Comparison of ENCODE assay signal across 13 mouse cellular contexts in the genomic region with DNA sequence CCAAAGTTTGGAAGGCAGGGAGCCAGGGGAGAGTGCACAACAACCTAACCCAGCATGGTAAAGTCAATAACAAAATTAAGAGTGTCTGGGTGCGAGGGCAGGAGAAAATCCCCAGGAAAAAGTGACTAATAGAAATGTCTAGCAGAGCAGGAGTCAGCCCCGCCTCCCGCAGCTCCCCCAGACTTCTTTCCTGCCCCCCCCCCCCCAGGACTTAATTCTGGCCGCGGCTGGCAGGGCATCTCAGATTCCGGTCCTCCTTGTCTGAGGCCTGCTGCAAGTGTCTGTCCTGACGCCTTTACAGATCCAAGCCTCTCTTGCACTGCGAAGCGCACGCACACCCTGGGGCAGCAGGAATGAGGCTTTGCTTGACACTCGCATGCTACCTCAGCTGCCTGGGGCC.
DNase-seq lines count a peak whose midpoint lies in the region; ATAC-seq and TF ChIP-seq lines count a peak whose summit lies in the region.
"Had no signal": no experiment of that assay in that cellular context is flagged by ENCODE, and none has a peak within 500 bp of the region (broad histone marks: within the 10 kb centered on the region; RNA-seq: fewer than 3 reads in every experiment).

No protein-coding gene starts in this region.

- ATAC-seq in hindbrain, postnatal 0 days, result no peak
- ATAC-seq in embryonic facial prominence, embryonic 14.5 days (ENCODE audit: low read depth), result no peak
- no peak for ATAC-seq in megakaryocyte progenitor cell, adult 5-6 weeks (replicated peaks; ENCODE audit: poor library complexity)
- no peak for ATAC-seq in hindbrain, embryonic 12.5 days (ENCODE audit: low FRiP score)
- ATAC-seq: intestine, embryonic 15.5 days; liver, embryonic 12.5 days had no signal

- H3K27ac ChIP-seq in hindbrain, embryonic 10.5 days, result no peak overlapping the region
- H3K27ac ChIP-seq in hindbrain, postnatal 0 days, result no peak overlapping the region
- H3K27ac ChIP-seq in embryonic facial prominence, embryonic 14.5 days (replicated peaks; ENCODE audit: low read depth, low read length), result peak overlapping the region; percentile 46
- H3K27ac ChIP-seq in hindbrain, embryonic 12.5 days, result no peak overlapping the region
- H3K27ac ChIP-seq: intestine, embryonic 15.5 days; liver, embryonic 12.5 days had no signal

- H3K4me3 ChIP-seq in hindbrain, embryonic 10.5 days, result no peak overlapping the region
- no peak overlapping the region for H3K4me3 ChIP-seq in hindbrain, postnatal 0 days (ENCODE audit: low read length)
- no peak overlapping the region for H3K4me3 ChIP-seq in embryonic facial prominence, embryonic 14.5 days (ENCODE audit: low read depth, low read length)
- H3K4me3 ChIP-seq in hindbrain, embryonic 12.5 days, result no peak overlapping the region
- H3K4me3 ChIP-seq: intestine, embryonic 15.5 days; liver, embryonic 12.5 days had no signal

- H3K9me3 ChIP-seq in hindbrain, embryonic 10.5 days, result no peaks in the 10 kb centered on the region
- no peaks in the 10 kb centered on the region for H3K9me3 ChIP-seq in hindbrain, postnatal 0 days (ENCODE audit: low read length)
- no peaks in the 10 kb centered on the region for H3K9me3 ChIP-seq in embryonic facial prominence, embryonic 14.5 days (ENCODE audit: control insufficient read depth, low read length)
- H3K9me3 ChIP-seq in hindbrain, embryonic 12.5 days (replicated peaks), result no peaks in the 10 kb centered on the region
- H3K9me3 ChIP-seq: intestine, embryonic 15.5 days; liver, embryonic 12.5 days had no signal

- H3K9ac ChIP-seq in hindbrain, postnatal 0 days (replicated peaks; ENCODE audit: low read length), result no peak overlapping the region
- H3K9ac ChIP-seq in embryonic facial prominence, embryonic 14.5 days (ENCODE audit: low read depth, low read length), result no peak overlapping the region
- no peak overlapping the region for H3K9ac ChIP-seq in hindbrain, embryonic 12.5 days
- H3K9ac ChIP-seq: intestine, embryonic 15.5 days; liver, embryonic 12.5 days had no signal

- no peaks in the 10 kb centered on the region for H3K36me3 ChIP-seq in hindbrain, embryonic 10.5 days
- no peaks in the 10 kb centered on the region for H3K36me3 ChIP-seq in hindbrain, postnatal 0 days (ENCODE audit: insufficient read depth, low read length)
- H3K36me3 ChIP-seq in embryonic facial prominence, embryonic 14.5 days (ENCODE audit: control insufficient read depth, insufficient read depth, low read length), result no peaks in the 10 kb centered on the region
- no peaks in the 10 kb centered on the region for H3K36me3 ChIP-seq in hindbrain, embryonic 12.5 days
- H3K36me3 ChIP-seq: intestine, embryonic 15.5 days; liver, embryonic 12.5 days had no signal

- H3K4me2 ChIP-seq in hindbrain, postnatal 0 days (ENCODE audit: low read depth, low read length), result no peak overlapping the region
- no peak overlapping the region for H3K4me2 ChIP-seq in embryonic facial prominence, embryonic 14.5 days (ENCODE audit: low read depth, low read length)
- H3K4me2 ChIP-seq in hindbrain, embryonic 12.5 days (replicated peaks), result no peak overlapping the region
- H3K4me2 ChIP-seq: intestine, embryonic 15.5 days; liver, embryonic 12.5 days had no signal

- no peaks in the 10 kb centered on the region for H3K27me3 ChIP-seq in hindbrain, embryonic 10.5 days (ENCODE audit: insufficient read depth, poor library complexity, severe bottlenecking)
- H3K27me3 ChIP-seq in hindbrain, postnatal 0 days (ENCODE audit: insufficient read depth, low read length), result no peaks in the 10 kb centered on the region
- H3K27me3 ChIP-seq in embryonic facial prominence, embryonic 14.5 days (replicated peaks; ENCODE audit: control insufficient read depth, insufficient read depth, low read length), result no peaks in the 10 kb centered on the region
- no peaks in the 10 kb centered on the region for H3K27me3 ChIP-seq in hindbrain, embryonic 12.5 days
- H3K27me3 ChIP-seq: intestine, embryonic 15.5 days; liver, embryonic 12.5 days had no signal

- no peak for TF ChIP-seq CTCF in hindbrain, postnatal 0 days (IDR thresholded peaks at IDR 0.05; ENCODE audit: low read depth)

- WGBS in hindbrain, embryonic 10.5 days, result 23% methylated on average over 11 of the region's 11 CpGs
- WGBS in hindbrain, postnatal 0 days, result 40% methylated on average over 11 of the region's 11 CpGs
- WGBS in embryonic facial prominence, embryonic 14.5 days, result 7% methylated on average over 9 of the region's 11 CpGs
- 30% methylated on average over 11 of the region's 11 CpGs for WGBS in hindbrain, embryonic 12.5 days

- H3K4me1 ChIP-seq in hindbrain, embryonic 10.5 days (replicated peaks), result peaks cover 20% of the 10 kb centered on the region
- no peaks in the 10 kb centered on the region; the same call in 1 of the 2 replicates for H3K4me1 ChIP-seq in hindbrain, postnatal 0 days (ENCODE audit: insufficient read depth, low read length)
- peaks cover 33% of the 10 kb centered on the region for H3K4me1 ChIP-seq in embryonic facial prominence, embryonic 14.5 days (ENCODE audit: control insufficient read depth, insufficient read depth, low read length)
- peaks cover 6% of the 10 kb centered on the region; the same call in 1 of the 2 replicates for H3K4me1 ChIP-seq in hindbrain, embryonic 12.5 days

- peak; percentile 38 for DNase-seq in hindbrain, embryonic 10.5 days (ENCODE audit: low spot score)
- DNase-seq in hindbrain, postnatal 0 days (ENCODE audit: low spot score), result no peak
- peak; percentile 41 for DNase-seq in retina, postnatal 1 day
- DNase-seq in retina, embryonic 14.5 days (ENCODE audit: low spot score), result no peak
- DNase-seq in embryonic facial prominence, embryonic 14.5 days (ENCODE audit: low spot score), result peak; percentile 62
- DNase-seq in yolk sac, embryonic 10.5 days (ENCODE audit: low spot score), result peak; percentile 41
- DNase-seq: cerebellum, adult 11 months; lung, postnatal 4 days; right cerebral cortex, postnatal 4 days had no signal

Comparison
In these comparisons a context has a peak if more than half of its experiments do, and no peak if none do; other contexts are left out.
1. DNase-seq: peak in hindbrain, embryonic 10.5 days (single experiment), retina, postnatal 1 day (single experiment), embryonic facial prominence, embryonic 14.5 days (single experiment) and yolk sac, embryonic 10.5 days (single experiment); none in hindbrain, postnatal 0 days (single experiment) and retina, embryonic 14.5 days (single experiment).